In genomic region chr7:25379551-25380351, GRCm38 (mm10) we compare ENCODE assay signal across 9 mouse cellular contexts. TPM values are rescaled to one million over a fixed set of nuclear protein-coding genes. Genes with fewer than 3 reads are reported as not detected.
DNase-seq lines count a peak whose midpoint lies in the region; ATAC-seq and TF ChIP-seq lines count a peak whose summit lies in the region.
"Had no signal": no experiment of that assay in that cellular context is flagged by ENCODE, and none has a peak within 500 bp of the region (broad histone marks: within the 10 kb centered on the region; RNA-seq: fewer than 3 reads in every experiment).

No protein-coding gene starts in this region.

- peaks cover 14% of the 10 kb centered on the region; the same call in 1 of the 2 replicates for H3K4me1 ChIP-seq in brown adipose tissue, adult 24 weeks (ENCODE audit: control insufficient read depth, insufficient read depth, insufficient read length, low read length)
- 0 out of 2 replicates have a peak, but pooled peaks cover 4% of the 10 kb centered on the region for H3K4me1 ChIP-seq in forebrain, postnatal 0 days (ENCODE audit: insufficient read depth)
- peaks cover 22% of the 10 kb centered on the region for H3K4me1 ChIP-seq in intestine, embryonic 15.5 days (replicated peaks)
- no peaks in the 10 kb centered on the region for H3K4me1 ChIP-seq in lung, embryonic 14.5 days (ENCODE audit: insufficient read depth)
- peaks cover 35% of the 10 kb centered on the region for H3K4me1 ChIP-seq in neural tube, embryonic 15.5 days

- no peaks in the 10 kb centered on the region for H3K9me3 ChIP-seq in forebrain, postnatal 0 days (ENCODE audit: low read length)
- no peaks in the 10 kb centered on the region for H3K9me3 ChIP-seq in intestine, embryonic 15.5 days
- H3K9me3 ChIP-seq in lung, embryonic 14.5 days (ENCODE audit: low read depth, low read length): no peaks in the 10 kb centered on the region
- H3K9me3 ChIP-seq in neural tube, embryonic 15.5 days (replicated peaks): no peaks in the 10 kb centered on the region

- 0 out of 2 replicates have a peak overlapping the region, but pooled peaks have one; percentile 18 for H3K9ac ChIP-seq in forebrain, postnatal 0 days
- H3K9ac ChIP-seq in intestine, embryonic 15.5 days: peak overlapping the region; percentile 48
- H3K9ac ChIP-seq in lung, embryonic 14.5 days: peak overlapping the region; percentile 54
- H3K9ac ChIP-seq in neural tube, embryonic 15.5 days (replicated peaks): peak overlapping the region; percentile 24

- peaks cover 33% of the 10 kb centered on the region for H3K36me3 ChIP-seq in forebrain, postnatal 0 days (ENCODE audit: insufficient read depth)
- H3K36me3 ChIP-seq in intestine, embryonic 15.5 days: peaks cover 13% of the 10 kb centered on the region
- H3K36me3 ChIP-seq in lung, embryonic 14.5 days (ENCODE audit: insufficient read depth): peaks cover 23% of the 10 kb centered on the region
- H3K36me3 ChIP-seq in neural tube, embryonic 15.5 days: peaks cover 28% of the 10 kb centered on the region

- TF ChIP-seq CTCF in layer of hippocampus, adult 2 months (conservative IDR thresholded peaks at IDR 0.05): peak; percentile 77
- peak; percentile 73 for TF ChIP-seq CTCF in forebrain, postnatal 0 days (IDR thresholded peaks at IDR 0.05; ENCODE audit: low read depth)
- peak; percentile 63 for TF ChIP-seq CTCF in lung, embryonic 14.5 days (IDR thresholded peaks at IDR 0.05; ENCODE audit: low read depth)

- peak; percentile 32 for ATAC-seq in forebrain, postnatal 0 days
- ATAC-seq in intestine, embryonic 15.5 days: peak; percentile 67
- peak; percentile 72 for ATAC-seq in lung, embryonic 14.5 days (ENCODE audit: insufficient read depth)
- peak; percentile 16; the same call in 1 of the 2 replicates for ATAC-seq in neural tube, embryonic 15.5 days (ENCODE audit: low FRiP score)
- no peak for ATAC-seq in frontal cortex, adult (ENCODE audit: low TSS enrichment)

- WGBS in forebrain, postnatal 0 days: 4% methylated on average over 41 of the region's 42 CpGs
- WGBS in intestine, embryonic 15.5 days: 5% methylated on average over 42 of the region's 42 CpGs
- under 1% methylated on average over 42 of the region's 42 CpGs for WGBS in lung, embryonic 14.5 days
- WGBS in neural tube, embryonic 15.5 days: 3% methylated on average over 42 of the region's 42 CpGs

- peak overlapping the region; percentile 38 for H3K4me2 ChIP-seq in forebrain, postnatal 0 days (ENCODE audit: low read depth)
- peak overlapping the region; percentile 83 for H3K4me2 ChIP-seq in intestine, embryonic 15.5 days (replicated peaks)
- peak overlapping the region; percentile 76 for H3K4me2 ChIP-seq in lung, embryonic 14.5 days
- peak overlapping the region; percentile 57 for H3K4me2 ChIP-seq in neural tube, embryonic 15.5 days

- no peaks in the 10 kb centered on the region for H3K27me3 ChIP-seq in forebrain, postnatal 0 days (ENCODE audit: insufficient read depth, low read length)
- H3K27me3 ChIP-seq in intestine, embryonic 15.5 days (replicated peaks): no peaks in the 10 kb centered on the region
- no peaks in the 10 kb centered on the region for H3K27me3 ChIP-seq in lung, embryonic 14.5 days (ENCODE audit: insufficient read depth, low read length)
- no peaks in the 10 kb centered on the region for H3K27me3 ChIP-seq in neural tube, embryonic 15.5 days (replicated peaks)

- peak overlapping the region; percentile 40; the same call in 1 of the 2 replicates for H3K27ac ChIP-seq in layer of hippocampus, adult 2 months
- H3K27ac ChIP-seq in brown adipose tissue, adult 24 weeks (replicated peaks; ENCODE audit: low read depth, low read length): 0 out of 2 replicates have a peak overlapping the region, but pooled peaks have one; percentile 2
- no peak overlapping the region for H3K27ac ChIP-seq in forebrain, postnatal 0 days (ENCODE audit: low read depth, low read length)
- H3K27ac ChIP-seq in intestine, embryonic 15.5 days: peak overlapping the region; percentile 60
- peak overlapping the region; percentile 72 for H3K27ac ChIP-seq in lung, embryonic 14.5 days (ENCODE audit: low read depth)
- 0 out of 2 replicates have a peak overlapping the region, but pooled peaks have one; percentile 30 for H3K27ac ChIP-seq in neural tube, embryonic 15.5 days (replicated peaks)

- peak in 1 of 2 experiments; percentile 60 for DNase-seq in layer of hippocampus, adult 2 months (ENCODE audit: low spot score in 2 of 2)
- no peak for DNase-seq in layer of hippocampus, adult 8-10 months (ENCODE audit: low spot score in 2 of 2)
- peak; percentile 88 for DNase-seq in forebrain, postnatal 0 days
- DNase-seq in lung, embryonic 14.5 days: peak; percentile 93

- H3K4me3 ChIP-seq in layer of hippocampus, adult 2 months: peak overlapping the region; percentile 52
- H3K4me3 ChIP-seq in brown adipose tissue, adult 24 weeks (ENCODE audit: insufficient read depth, low read depth, low read length): peak overlapping the region; percentile 34; the same call in 1 of the 2 replicates
- H3K4me3 ChIP-seq in forebrain, postnatal 0 days (ENCODE audit: low read depth, low read length): peak overlapping the region; percentile 11
- peak overlapping the region; percentile 37 for H3K4me3 ChIP-seq in intestine, embryonic 15.5 days (replicated peaks)
- H3K4me3 ChIP-seq in lung, embryonic 14.5 days (ENCODE audit: low read depth, low read length): peak overlapping the region; percentile 36
- peak overlapping the region; percentile 28 for H3K4me3 ChIP-seq in neural tube, embryonic 15.5 days (replicated peaks)

RNA-seq across cellular contexts. Expression of gene Cnfn, which starts 10.2 kb away (rescaled TPM):
- not detected for total RNA-seq in layer of hippocampus, adult 2 months (2021)
- total RNA-seq in layer of hippocampus, adult 8-10 months (2022): under 1 TPM in 1 of 4 experiments, not detected in 3; 0.73 TPM
- polyA plus RNA-seq in brown adipose tissue, adult 24 weeks (2012; ENCODE audit: insufficient read depth, insufficient read length, missing spikeins): not detected in 2 replicates
- not detected in 2 replicates for total RNA-seq in forebrain, postnatal 0 days (2014; rRNA removed)
- not detected in 2 replicates for polyA plus RNA-seq in forebrain, postnatal 0 days (2015; fragmentation: Nextera tagmentation; extraction: Ambion mirVana)
- polyA plus RNA-seq in intestine, embryonic 15.5 days (2015; fragmentation: Nextera tagmentation; extraction: Ambion mirVana): 0.47 and 0.63 TPM in 2 replicates
- polyA plus RNA-seq in lung, embryonic 14.5 days (2014; fragmentation: Nextera tagmentation; extraction: Ambion mirVana): not detected in 2 replicates
- polyA plus RNA-seq in neural tube, embryonic 15.5 days (2015; fragmentation: Nextera tagmentation; extraction: Ambion mirVana): 0.54 and 2.3 TPM in 2 replicates
- total RNA-seq: adrenal gland, adult 18-20 months had no signal

RNA-seq across cellular contexts. Expression of gene Lipe, which starts 18.8 kb away (rescaled TPM):
- 1 to 10 TPM; 9.1 to 10.0 TPM for total RNA-seq in layer of hippocampus, adult 2 months (2021)
- total RNA-seq in layer of hippocampus, adult 8-10 months (2022): 10 to 100 TPM in 1 of 4 experiments, 1 to 10 TPM in 3; 7.1 to 10.3 (median 9.0) TPM
- 1,111 and 1,189 TPM in 2 replicates for polyA plus RNA-seq in brown adipose tissue, adult 24 weeks (2012; ENCODE audit: insufficient read depth, insufficient read length, missing spikeins)
- 8.8 and 14.8 TPM in 2 replicates for total RNA-seq in forebrain, postnatal 0 days (2014; rRNA removed)
- 6.7 and 8.0 TPM in 2 replicates for polyA plus RNA-seq in forebrain, postnatal 0 days (2015; fragmentation: Nextera tagmentation; extraction: Ambion mirVana)
- 7.0 and 8.8 TPM in 2 replicates for polyA plus RNA-seq in intestine, embryonic 15.5 days (2015; fragmentation: Nextera tagmentation; extraction: Ambion mirVana)
- polyA plus RNA-seq in lung, embryonic 14.5 days (2014; fragmentation: Nextera tagmentation; extraction: Ambion mirVana): 3.8 and 4.0 TPM in 2 replicates
- polyA plus RNA-seq in neural tube, embryonic 15.5 days (2015; fragmentation: Nextera tagmentation; extraction: Ambion mirVana): 12.1 and 12.5 TPM in 2 replicates

RNA-seq across cellular contexts. Expression of gene Cxcl17, which starts 32.9 kb away (rescaled TPM):
- not detected for total RNA-seq in layer of hippocampus, adult 2 months (2021)
- total RNA-seq in layer of hippocampus, adult 8-10 months (2022): not detected
- polyA plus RNA-seq in brown adipose tissue, adult 24 weeks (2012; ENCODE audit: insufficient read depth, insufficient read length, missing spikeins): not detected in 2 replicates
- not detected in 2 replicates for total RNA-seq in forebrain, postnatal 0 days (2014; rRNA removed)
- polyA plus RNA-seq in forebrain, postnatal 0 days (2015; fragmentation: Nextera tagmentation; extraction: Ambion mirVana): 0.35 TPM in 1 of 2 replicates, not detected in the other
- 0.45 TPM in 1 of 2 replicates, not detected in the other for polyA plus RNA-seq in intestine, embryonic 15.5 days (2015; fragmentation: Nextera tagmentation; extraction: Ambion mirVana)
- polyA plus RNA-seq in lung, embryonic 14.5 days (2014; fragmentation: Nextera tagmentation; extraction: Ambion mirVana): not detected in 2 replicates
- polyA plus RNA-seq in neural tube, embryonic 15.5 days (2015; fragmentation: Nextera tagmentation; extraction: Ambion mirVana): 1.3 and 1.6 TPM in 2 replicates
- total RNA-seq: adrenal gland, adult 18-20 months had no signal

Comparison
In these comparisons a context has a peak if more than half of its experiments do, and no peak if none do; other contexts are left out.
1. DNase-seq: peak in forebrain, postnatal 0 days (single experiment) and lung, embryonic 14.5 days (single experiment); none in layer of hippocampus, adult 8-10 months (0 of 2).
2. RNA of gene Lipe, which starts 18.8 kb away (polyA plus RNA-seq): 1,111 to 1,189 TPM in brown adipose tissue, adult 24 weeks; 12.1 to 12.5 TPM in neural tube, embryonic 15.5 days, 6.7 to 8.0 TPM in forebrain, postnatal 0 days, 7.0 to 8.8 TPM in intestine, embryonic 15.5 days and 3.8 to 4.0 TPM in lung, embryonic 14.5 days; every median in the first group is over 10 times any median in the second.
3. Peak in every context shown above with its lines, with median percentiles within 50 percentile points of each other: H3K4me3 ChIP-seq, CTCF ChIP-seq, H3K4me2 ChIP-seq and H3K9ac ChIP-seq.